Mouse (Mus musculus) midbrain, embryonic 12.5 days (tissue): Measurements from ENCODE around the gene Hmx3. TPM values are rescaled to one million over a fixed set of nuclear protein-coding genes. Genes with fewer than 3 reads are reported as not detected.
A peak's percentile ranks its signal among the peaks of the same experiment; 100 is the strongest.

Experiments used
- ATAC-seq: fragments of 200-750 bp; cut with Nextera tagmentation; 2 replicates; pipeline ENCODE4 v1.8.0; 2017; ENCODE audit warnings: low read depth, moderate TSS enrichment, moderate library complexity; ENCODE audit not compliant: low FRiP score
- H3K27ac ChIP-seq: fragments of 300-500 bp; sonication (generic); replicated peaks from 2 replicates; pipeline ENCODE4 v1.5.1; 2016; ENCODE audit warnings: mild to moderate bottlenecking
- H3K27me3 ChIP-seq: fragments of 300-500 bp; sonication (generic); 2 replicates; pipeline ENCODE4 v1.6.1; 2016; ENCODE audit warnings: mild to moderate bottlenecking
- H3K36me3 ChIP-seq: fragments of 300-500 bp; sonication (generic); 2 replicates; pipeline ENCODE4 v1.6.1; 2016
- H3K4me1 ChIP-seq: fragments of 300-500 bp; sonication (generic); 2 replicates; pipeline ENCODE4 v1.6.1; 2016
- H3K4me2 ChIP-seq: fragments of 300-500 bp; sonication (generic); replicated peaks from 2 replicates; pipeline ENCODE4 v1.6.1; 2016; ENCODE audit warnings: mild to moderate bottlenecking, moderate library complexity
- H3K4me3 ChIP-seq: fragments of 300-500 bp; sonication (generic); 2 replicates; pipeline ENCODE4 v1.5.1; 2016; ENCODE audit warnings: mild to moderate bottlenecking
- H3K9ac ChIP-seq: fragments of 300-500 bp; sonication (generic); replicated peaks from 2 replicates; pipeline ENCODE4 v1.6.1; 2016; ENCODE audit warnings: mild to moderate bottlenecking, moderate library complexity
- H3K9me3 ChIP-seq: fragments of 300-500 bp; sonication (generic); 2 replicates; pipeline ENCODE4 v1.6.1; 2016; ENCODE audit warnings: mild to moderate bottlenecking
- WGBS: fragments of 180-500 bp; shearing (Covaris S2); methylation state at CpG from one replicate; pipeline ENCODE4 v1.1.7; 2016; 5-methylcytosine and 5-hydroxymethylcytosine counted together
- polyA plus RNA-seq: library from polyadenylated mRNA; unstranded; fragments of >200 nt; fragmentation: Nextera tagmentation; extraction: Ambion mirVana; gene quantifications from 2 replicates; pipeline ENCODE4 v1.2.1, GENCODE M21; 2016

Gene Hmx3
- 0.11 and 0.16 TPM in 2 replicates for polyA plus RNA-seq

- H3K4me1 ChIP-seq, result peaks cover 31% of the 10 kb centered on the region
- no peaks in the 10 kb centered on the region for H3K9me3 ChIP-seq
- no peaks in the 10 kb centered on the region for H3K36me3 ChIP-seq
- peak within 1 kb of the TSS; percentile 46 for H3K4me3 ChIP-seq
- H3K4me2 ChIP-seq, result peak within 1 kb of the TSS; percentile 71
- peaks cover 98% of the 10 kb centered on the region for H3K27me3 ChIP-seq
- peak within 1 kb of the TSS; percentile 52 for H3K9ac ChIP-seq
- no peak within 1 kb of the TSS for H3K27ac ChIP-seq
- under 1% methylated on average over 47 of the region's 65 CpGs for WGBS
- ATAC-seq, result peak; percentile 79
These were observed at the start of gene Hmx3 for GRCm38 (mm10) chr7:131542115-131542871. Hmx3 (plus strand) TSS chr7:131542867.

- Histone ChIP-seq H3K36me3 (no peaks in the 10 kb centered on the region), H3K27me3 (no peaks in the 10 kb centered on the region), H3K4me2 (no peak overlapping the region), H3K9ac (no peak overlapping the region), H3K4me1 (no peaks in the 10 kb centered on the region), H3K27ac (no peak overlapping the region), H3K4me3 (no peak overlapping the region), H3K9me3 (no peaks in the 10 kb centered on the region)
- no peak for ATAC-seq
- 83% methylated on average over 2 of the region's 2 CpGs for WGBS
These were observed 38.9 kb upstream of the Hmx3 start for GRCm38 (mm10) chr7:131503739-131504138.

- Histone ChIP-seq H3K4me3 (no peak overlapping the region), H3K9ac (no peak overlapping the region), H3K36me3 (no peaks in the 10 kb centered on the region), H3K4me1 (peaks cover 31% of the 10 kb centered on the region), H3K9me3 (no peaks in the 10 kb centered on the region), H3K27ac (no peak overlapping the region), H3K27me3 (peaks cover 84% of the 10 kb centered on the region), H3K4me2 (no peak overlapping the region)
- WGBS, result 0% methylated on average over 7 of the region's 7 CpGs
- no peak; the same call in 1 of the 2 replicates for ATAC-seq
These were observed 2.7 kb upstream of the Hmx3 start for GRCm38 (mm10) chr7:131539979-131540378.

- Histone ChIP-seq H3K4me1 (peaks cover 31% of the 10 kb centered on the region), H3K27me3 (peaks cover 97% of the 10 kb centered on the region), H3K36me3 (no peaks in the 10 kb centered on the region), H3K4me3 (peak overlapping the region; percentile 46), H3K27ac (no peak overlapping the region), H3K9ac (no peak overlapping the region), H3K9me3 (no peaks in the 10 kb centered on the region), H3K4me2 (peak overlapping the region; percentile 71)
- WGBS, result 1% methylated on average over 41 of the region's 41 CpGs
- ATAC-seq, result peak; percentile 8; the same call in 1 of the 2 replicates
These were observed 1.2 kb upstream of the Hmx3 start for GRCm38 (mm10) chr7:131541184-131542114.

- Histone ChIP-seq H3K27ac (no peak overlapping the region), H3K4me2 (peak overlapping the region; percentile 71)
- peak; percentile 50; the same call in 1 of the 2 replicates for ATAC-seq
These were observed 380 bp downstream of the Hmx3 start for GRCm38 (mm10) chr7:131542872-131543622.

GRCm38 (mm10) chr7:131543623-131544481 lies 1.2 kb downstream of the Hmx3 start:
- no peak overlapping the region for H3K27ac ChIP-seq
- no peak for ATAC-seq
- peak overlapping the region; percentile 28 for H3K9ac ChIP-seq
- under 1% methylated on average over 74 of the region's 75 CpGs for WGBS
- peaks cover 31% of the 10 kb centered on the region for H3K4me1 ChIP-seq
- peak overlapping the region; percentile 71 for H3K4me2 ChIP-seq
- no peaks in the 10 kb centered on the region for H3K36me3 ChIP-seq
- peaks cover 98% of the 10 kb centered on the region for H3K27me3 ChIP-seq
- peak overlapping the region; percentile 46 for H3K4me3 ChIP-seq
- no peaks in the 10 kb centered on the region for H3K9me3 ChIP-seq

More at GRCm38 (mm10) chr7:131542872-131543622, 380 bp downstream of the Hmx3 start:
- Histone ChIP-seq H3K27me3 (peaks cover 98% of the 10 kb centered on the region), H3K9me3 (no peaks in the 10 kb centered on the region), H3K36me3 (no peaks in the 10 kb centered on the region), H3K9ac (peak overlapping the region; percentile 52), H3K4me3 (peak overlapping the region; percentile 46), H3K4me1 (peaks cover 31% of the 10 kb centered on the region)
- WGBS, result under 1% methylated on average over 65 of the region's 71 CpGs

- H3K4me3 ChIP-seq, result no peak overlapping the region
- H3K4me1 ChIP-seq, result peaks cover 31% of the 10 kb centered on the region
- ATAC-seq, result no peak
- no peak overlapping the region for H3K27ac ChIP-seq
- H3K4me2 ChIP-seq, result no peak overlapping the region
- no peaks in the 10 kb centered on the region for H3K9me3 ChIP-seq
- no peaks in the 10 kb centered on the region for H3K36me3 ChIP-seq
- peaks cover 98% of the 10 kb centered on the region for H3K27me3 ChIP-seq
- WGBS, result 3% methylated on average over 5 of the region's 5 CpGs
- H3K9ac ChIP-seq, result no peak overlapping the region
These were observed 2.2 kb downstream of the Hmx3 start for GRCm38 (mm10) chr7:131544871-131545270.

- Histone ChIP-seq H3K9ac (no peak overlapping the region), H3K4me2 (no peak overlapping the region), H3K4me3 (no peak overlapping the region), H3K27me3 (peaks cover 98% of the 10 kb centered on the region), H3K36me3 (no peaks in the 10 kb centered on the region), H3K27ac (no peak overlapping the region), H3K4me1 (peaks cover 31% of the 10 kb centered on the region), H3K9me3 (no peaks in the 10 kb centered on the region)
- ATAC-seq, result no peak
- WGBS, result under 1% methylated on average over 13 of the region's 13 CpGs
These were observed 3.2 kb downstream of the Hmx3 start for GRCm38 (mm10) chr7:131545701-131546385.

- peaks cover 98% of the 10 kb centered on the region for H3K27me3 ChIP-seq
- no peak overlapping the region for H3K4me2 ChIP-seq
- no peak overlapping the region for H3K4me3 ChIP-seq
- no peaks in the 10 kb centered on the region for H3K36me3 ChIP-seq
- peaks cover 31% of the 10 kb centered on the region for H3K4me1 ChIP-seq
- no peaks in the 10 kb centered on the region for H3K9me3 ChIP-seq
- 0% methylated on average over 2 of the region's 2 CpGs for WGBS
- no peak overlapping the region for H3K27ac ChIP-seq
- no peak for ATAC-seq
- no peak overlapping the region for H3K9ac ChIP-seq
These were observed 3.8 kb downstream of the Hmx3 start for GRCm38 (mm10) chr7:131546423-131546822.

- peaks cover 98% of the 10 kb centered on the region for H3K27me3 ChIP-seq
- H3K9me3 ChIP-seq, result no peaks in the 10 kb centered on the region
- 1% methylated on average over 5 of the region's 5 CpGs for WGBS
- no peaks in the 10 kb centered on the region for H3K36me3 ChIP-seq
- H3K27ac ChIP-seq, result no peak overlapping the region
- peaks cover 23% of the 10 kb centered on the region for H3K4me1 ChIP-seq
- no peak overlapping the region for H3K9ac ChIP-seq
- ATAC-seq, result no peak
- H3K4me3 ChIP-seq, result no peak overlapping the region
- H3K4me2 ChIP-seq, result no peak overlapping the region
These were observed 4.8 kb downstream of the Hmx3 start for GRCm38 (mm10) chr7:131547481-131547880.
